Mouse (Mus musculus): ENCODE results near the gene Siva1. TPM values are rescaled to one million over a fixed set of nuclear protein-coding genes. Genes with fewer than 3 reads are reported as not detected.

Gene Siva1
- polyA plus RNA-seq, 1 experiment: 36.7 TPM

Other genes starting within 250 kb of the Siva1 start
- gene A530016L24Rik, start 155.2 kb upstream of the Siva1 start, polyA plus RNA-seq (2012; ENCODE audit: insufficient read depth, insufficient read length, missing spikeins): 130 and 140 TPM in 2 replicates
- not detected in 2 replicates for gene Tmem179, start 127.9 kb upstream of the Siva1 start, polyA plus RNA-seq (2012; ENCODE audit: insufficient read depth, insufficient read length, missing spikeins)
- gene Inf2, start 55.9 kb upstream of the Siva1 start, polyA plus RNA-seq (2012; ENCODE audit: insufficient read depth, insufficient read length, missing spikeins): 12.9 and 13.5 TPM in 2 replicates
- gene Adssl1, start 24.6 kb upstream of the Siva1 start, polyA plus RNA-seq (2012; ENCODE audit: insufficient read depth, insufficient read length, missing spikeins): 34.5 and 46.5 TPM in 2 replicates
- 31.5 and 38.8 TPM in 2 replicates for gene Akt1, start 30.2 kb downstream of the Siva1 start, polyA plus RNA-seq (2012; ENCODE audit: insufficient read depth, insufficient read length, missing spikeins)
- gene Zbtb42, start 34.1 kb downstream of the Siva1 start, polyA plus RNA-seq (2012; ENCODE audit: insufficient read depth, insufficient read length, missing spikeins): 0.58 and 0.75 TPM in 2 replicates
- 1.6 and 1.8 TPM in 2 replicates for gene Cep170b, start 75.8 kb downstream of the Siva1 start, polyA plus RNA-seq (2012; ENCODE audit: insufficient read depth, insufficient read length, missing spikeins)
- 7.5 and 9.4 TPM in 2 replicates for gene Pld4, start 116.0 kb downstream of the Siva1 start, polyA plus RNA-seq (2012; ENCODE audit: insufficient read depth, insufficient read length, missing spikeins)
- gene Ahnak2, start 158.0 kb downstream of the Siva1 start, polyA plus RNA-seq (2012; ENCODE audit: insufficient read depth, insufficient read length, missing spikeins): 2.9 and 3.2 TPM in 2 replicates
- gene Clba1, start 164.3 kb downstream of the Siva1 start, polyA plus RNA-seq (2012; ENCODE audit: insufficient read depth, insufficient read length, missing spikeins): 0.63 and 1.7 TPM in 2 replicates
- gene Cdca4, start 184.7 kb downstream of the Siva1 start, polyA plus RNA-seq (2012; ENCODE audit: insufficient read depth, insufficient read length, missing spikeins): 3.1 and 5.5 TPM in 2 replicates
- gene Gpr132, start 223.5 kb downstream of the Siva1 start, polyA plus RNA-seq (2012; ENCODE audit: insufficient read depth, insufficient read length, missing spikeins): not detected in 2 replicates

All from brown adipose tissue, adult 24 weeks (tissue).